Mouse (Mus musculus): ENCODE data around the gene Fto. TPM values are rescaled to one million over a fixed set of nuclear protein-coding genes. Genes with fewer than 3 reads are reported as not detected.
A peak's percentile ranks its signal among the peaks of the same experiment; 100 is the strongest.

Gene Fto
- total and polyA plus RNA-seq, 3 experiments: 8.4 to 43.2 (median 15.7) TPM

DNA sequence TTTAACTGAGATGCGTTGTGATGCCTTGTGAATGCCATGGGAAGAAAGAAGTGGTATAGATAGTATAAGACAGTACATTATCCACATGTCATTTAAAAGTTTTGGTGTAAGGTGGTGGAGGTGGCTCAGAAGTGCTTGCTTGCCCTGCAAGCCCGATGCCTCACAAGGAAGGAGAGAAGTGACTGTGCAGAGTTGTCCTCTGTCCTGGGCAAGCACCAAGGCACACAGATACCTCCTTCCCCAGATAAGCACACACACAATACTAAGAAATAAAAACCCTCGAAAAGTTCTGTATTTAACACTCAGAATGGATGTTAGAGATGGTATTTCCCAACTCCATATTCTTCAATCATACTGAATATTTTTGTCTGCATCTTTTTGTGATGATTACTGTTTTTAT is 39.3 kb downstream of the Fto start:
- no peak overlapping the region for H3K4me3 ChIP-seq (replicated peaks in 1 of 3; ENCODE audit: low read depth in 2 of 3, low read length in 2 of 3, poor library complexity in 1 of 3)
- H3K4me1 ChIP-seq (ENCODE audit: control insufficient read depth in 1 of 2, insufficient read depth in 2 of 2): 0 out of 4 replicates have a peak, but pooled peaks cover 0 to 4% of the 10 kb centered on the region in 2 experiments
- no peaks in the 10 kb centered on the region for H3K9me3 ChIP-seq (replicated peaks; ENCODE audit: low read length)
- H3K79me2 ChIP-seq (replicated peaks; ENCODE audit: control insufficient read depth, extremely low read depth, insufficient read depth, poor library complexity, severe bottlenecking): no peaks in the 10 kb centered on the region
- TF ChIP-seq KAT2A (IDR thresholded peaks at IDR 0.05; ENCODE audit: insufficient replicate concordance, low read length): no peak
- no peak for TF ChIP-seq E2F4 (IDR thresholded peaks at IDR 0.05; ENCODE audit: insufficient replicate concordance, low read depth, low read length)
- no peak for TF ChIP-seq ETS1 (conservative IDR thresholded peaks at IDR 0.05; ENCODE audit: low read depth, low read length)
- no peak for TF ChIP-seq ELF1 (IDR thresholded peaks at IDR 0.05; ENCODE audit: low read depth, low read length)
- TF ChIP-seq RAD21 (IDR thresholded peaks at IDR 0.05; ENCODE audit: low read depth, low read length): no peak
- no peak for TF ChIP-seq CHD1 (IDR thresholded peaks at IDR 0.05; ENCODE audit: low read depth, low read length)
- TF ChIP-seq UBTF (IDR thresholded peaks at IDR 0.05; ENCODE audit: low read depth, low read length): no peak
- no peak for TF ChIP-seq MAZ (IDR thresholded peaks at IDR 0.05; ENCODE audit: low read depth, low read length)
- no peak overlapping the region for H3K9ac ChIP-seq (ENCODE audit: insufficient read depth, low read depth)
- dilution Hi-C loops (cut with MboI; ENCODE audit: extremely low pct_ligation_motif_present, extremely low pct_unique_long_range_greater_than_20kb, low sequenced_read_pairs): no loop called here
- H3K36me3 ChIP-seq (replicated peaks in 1 of 2; ENCODE audit: control insufficient read depth in 1 of 2, insufficient read depth in 1 of 2, low read length in 1 of 2): peaks cover 0 to 50% of the 10 kb centered on the region in 2 experiments
- no peak overlapping the region for H3K4me2 ChIP-seq (ENCODE audit: insufficient read depth, low read depth, poor library complexity, severe bottlenecking)
- no peak overlapping the region for H3K27ac ChIP-seq (ENCODE audit: insufficient read depth, low read depth)
- in situ Hi-C loops (cut with MboI; ENCODE audit: low pct_ligation_motif_present, low pct_unique_long_range_greater_than_20kb, low sequenced_read_pairs): no loop called here
- no peaks in the 10 kb centered on the region for H3K27me3 ChIP-seq (replicated peaks)
- DNase-seq (ENCODE audit: extremely low read depth): no peak

DNA sequence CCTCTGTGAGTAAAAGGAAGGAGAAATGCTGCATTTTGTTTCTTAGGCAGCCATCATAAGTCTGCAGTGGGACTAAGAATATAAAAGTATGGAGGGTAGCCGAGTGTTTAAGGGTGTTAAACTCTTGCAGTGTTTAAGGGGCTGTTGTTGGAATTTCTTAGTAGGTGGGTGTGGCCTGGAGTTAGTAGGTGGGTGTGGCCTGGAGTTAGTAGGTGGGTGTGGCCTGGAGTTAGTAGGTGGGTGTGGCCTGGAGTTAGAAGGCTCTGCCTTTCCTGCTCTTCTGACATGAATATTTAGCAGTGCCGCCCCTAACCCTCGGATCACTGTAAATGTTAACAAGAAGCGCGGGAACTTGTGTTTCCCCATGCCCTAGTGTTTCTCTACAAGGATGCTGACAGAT is 39.7 kb downstream of the Fto start:
- Histone ChIP-seq H3K27ac (ENCODE audit: insufficient read depth, low read depth) (no peak overlapping the region), H3K27me3 (replicated peaks) (no peaks in the 10 kb centered on the region), H3K36me3 (replicated peaks in 1 of 2; ENCODE audit: control insufficient read depth in 1 of 2, insufficient read depth in 1 of 2, low read length in 1 of 2) (peaks cover 0 to 49% of the 10 kb centered on the region in 2 experiments), H3K4me1 (ENCODE audit: control insufficient read depth in 1 of 2, insufficient read depth in 2 of 2) (0 out of 4 replicates have a peak, but pooled peaks cover 0 to 4% of the 10 kb centered on the region in 2 experiments), H3K79me2 (replicated peaks; ENCODE audit: control insufficient read depth, extremely low read depth, insufficient read depth, poor library complexity, severe bottlenecking) (no peaks in the 10 kb centered on the region), H3K4me3 (replicated peaks in 1 of 3; ENCODE audit: low read depth in 2 of 3, low read length in 2 of 3, poor library complexity in 1 of 3) (no peak overlapping the region), H3K9me3 (replicated peaks; ENCODE audit: low read length) (no peaks in the 10 kb centered on the region), H3K4me2 (ENCODE audit: insufficient read depth, low read depth, poor library complexity, severe bottlenecking) (no peak overlapping the region), H3K9ac (ENCODE audit: insufficient read depth, low read depth) (no peak overlapping the region)
- DNase-seq (ENCODE audit: extremely low read depth): no peak
- dilution Hi-C loops (cut with MboI; ENCODE audit: extremely low pct_ligation_motif_present, extremely low pct_unique_long_range_greater_than_20kb, low sequenced_read_pairs): no loop called here
- in situ Hi-C loops (cut with MboI; ENCODE audit: low pct_ligation_motif_present, low pct_unique_long_range_greater_than_20kb, low sequenced_read_pairs): no loop called here
- no peak for TF ChIP-seq MAFK (IDR thresholded peaks at IDR 0.05; ENCODE audit: insufficient replicate concordance, low read length)

DNA sequence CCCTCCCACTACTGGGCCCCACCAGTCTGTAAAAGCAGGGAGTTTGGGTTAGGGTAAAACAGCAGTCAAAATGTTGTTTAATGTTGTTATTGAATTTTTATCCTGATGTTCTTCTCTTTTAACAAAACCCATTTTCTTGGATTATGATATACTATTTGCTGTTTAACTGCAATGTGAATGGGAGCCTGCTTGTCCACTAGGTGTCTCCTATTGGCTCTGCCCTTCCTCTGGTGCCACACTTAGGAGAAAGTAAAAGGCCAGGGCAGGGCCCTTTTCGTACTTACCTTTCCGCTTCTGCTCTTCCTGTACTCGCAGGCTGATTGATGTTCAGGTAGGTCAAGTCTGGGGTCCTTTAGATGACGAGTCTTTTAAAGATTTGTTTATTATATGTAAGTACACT is 40.6 kb downstream of the Fto start:
- 0 out of 4 replicates have a peak, but pooled peaks cover 0 to 4% of the 10 kb centered on the region in 2 experiments for H3K4me1 ChIP-seq (ENCODE audit: control insufficient read depth in 1 of 2, insufficient read depth in 2 of 2)
- H3K9me3 ChIP-seq (replicated peaks; ENCODE audit: low read length): no peaks in the 10 kb centered on the region
- DNase-seq (ENCODE audit: extremely low read depth): no peak
- H3K4me3 ChIP-seq (replicated peaks in 1 of 3; ENCODE audit: low read depth in 2 of 3, low read length in 2 of 3, poor library complexity in 1 of 3): no peak overlapping the region
- no peak overlapping the region for H3K9ac ChIP-seq (ENCODE audit: insufficient read depth, low read depth)
- H3K4me2 ChIP-seq (ENCODE audit: insufficient read depth, low read depth, poor library complexity, severe bottlenecking): no peak overlapping the region
- H3K36me3 ChIP-seq (replicated peaks in 1 of 2; ENCODE audit: control insufficient read depth in 1 of 2, insufficient read depth in 1 of 2, low read length in 1 of 2): peaks cover 0 to 54% of the 10 kb centered on the region in 2 experiments
- TF ChIP-seq CTCF (conservative IDR thresholded peaks at IDR 0.05 in 1 of 2, IDR thresholded peaks at IDR 0.05 in 1 of 2; ENCODE audit: low read depth in 2 of 2, low read length in 2 of 2) (peak in 1 of 2 experiments; percentile 25; a peak in 1 of 4 replicates), POLR2A (IDR thresholded peaks at IDR 0.05; ENCODE audit: low read depth, low read length) (no peak), SMC3 (IDR thresholded peaks at IDR 0.05; ENCODE audit: low read depth, low read length) (peak; percentile 14; the same call in 1 of the 2 replicates)
- in situ Hi-C loops (cut with MboI; ENCODE audit: low pct_ligation_motif_present, low pct_unique_long_range_greater_than_20kb, low sequenced_read_pairs): no loop called here
- no peaks in the 10 kb centered on the region for H3K79me2 ChIP-seq (replicated peaks; ENCODE audit: control insufficient read depth, extremely low read depth, insufficient read depth, poor library complexity, severe bottlenecking)
- no peaks in the 10 kb centered on the region for H3K27me3 ChIP-seq (replicated peaks)
- dilution Hi-C loops (cut with MboI; ENCODE audit: extremely low pct_ligation_motif_present, extremely low pct_unique_long_range_greater_than_20kb, low sequenced_read_pairs): no loop called here
- H3K27ac ChIP-seq (ENCODE audit: insufficient read depth, low read depth): no peak overlapping the region

Measured in CH12.LX (cell line).